Mouse (Mus musculus) yolk sac, embryonic 10.5 days (tissue): ENCODE measurements at regions not wholly inside any gene's neighbourhood (a gene's known extent, or its start where the extent isn't known, plus 50 kb on each side); places are given as distances from the start of the nearest gene placed in this dataset.
"Not testable (repeated sequence)": the region's sequence is repeated elsewhere in the genome, so short reads cannot be mapped to it uniquely, and the experiment has no call there.

Experiments used
- DNase-seq: peaks from one replicate; pipeline ENCODE4 v3.0.0-alpha.2; 2017; ENCODE audit warnings: low spot score

DNA sequence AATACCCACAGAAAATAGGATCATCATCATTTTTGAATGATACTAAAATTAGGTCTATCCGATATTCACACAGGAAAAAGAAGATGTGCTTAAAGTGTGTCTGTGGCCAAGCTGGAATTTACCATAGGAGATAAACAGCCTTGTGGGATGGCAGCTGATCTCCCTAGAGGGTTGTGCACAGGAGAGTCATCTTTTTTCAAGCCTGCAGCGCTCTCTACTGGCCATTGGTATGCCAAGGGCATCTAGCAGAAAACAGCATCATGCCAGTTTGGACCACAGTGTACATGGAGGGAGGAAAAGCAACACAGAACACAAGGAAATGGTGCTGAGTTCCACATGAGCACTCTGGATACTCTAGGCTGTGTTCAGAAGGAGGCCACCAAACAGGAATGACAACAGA lies 74.1 kb upstream of the Diaph3 start:
- DNase-seq = peak; percentile 9

DNA sequence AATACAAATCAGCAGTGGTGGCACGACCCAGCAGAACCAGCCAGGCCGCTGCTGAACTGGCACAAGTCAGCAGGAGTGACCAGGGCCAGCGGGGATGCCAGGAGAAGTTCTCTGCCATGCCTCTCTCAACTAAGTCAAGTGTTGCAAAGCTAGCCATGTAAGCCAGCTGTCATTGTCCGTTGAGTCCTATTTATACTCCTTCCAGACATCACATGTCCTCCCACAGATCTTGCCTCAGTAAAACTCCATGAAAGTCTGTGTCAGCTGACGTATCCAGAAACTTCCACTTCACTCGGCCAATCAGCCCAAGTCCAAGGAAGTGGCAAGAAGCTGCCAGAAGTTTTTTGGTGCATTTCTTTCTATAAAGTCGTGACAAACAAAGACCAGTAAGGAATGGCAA lies 76.0 kb upstream of the Diaph3 start:
- no peak for DNase-seq

DNA sequence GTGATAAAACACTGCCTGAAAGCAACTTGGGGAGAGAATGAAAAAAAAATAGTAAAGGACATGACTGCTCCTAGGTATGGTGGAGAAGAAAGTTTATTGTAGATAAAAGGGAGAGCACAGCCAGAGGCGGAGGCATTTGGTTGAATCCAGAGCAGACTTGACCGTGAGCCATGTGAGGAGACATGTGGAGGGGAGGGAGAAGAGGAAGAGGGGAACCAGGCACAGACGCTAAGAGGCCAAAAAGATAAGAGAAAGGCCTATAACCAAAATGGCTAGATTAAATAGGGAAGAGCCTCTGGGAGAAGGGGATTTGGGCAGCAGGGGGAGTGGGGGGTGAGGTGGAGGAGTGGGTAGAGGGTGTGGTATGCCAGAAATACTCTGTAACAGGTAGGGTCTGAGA lies 78.9 kb upstream of the Diaph3 start:
- DNase-seq = no peak

DNA sequence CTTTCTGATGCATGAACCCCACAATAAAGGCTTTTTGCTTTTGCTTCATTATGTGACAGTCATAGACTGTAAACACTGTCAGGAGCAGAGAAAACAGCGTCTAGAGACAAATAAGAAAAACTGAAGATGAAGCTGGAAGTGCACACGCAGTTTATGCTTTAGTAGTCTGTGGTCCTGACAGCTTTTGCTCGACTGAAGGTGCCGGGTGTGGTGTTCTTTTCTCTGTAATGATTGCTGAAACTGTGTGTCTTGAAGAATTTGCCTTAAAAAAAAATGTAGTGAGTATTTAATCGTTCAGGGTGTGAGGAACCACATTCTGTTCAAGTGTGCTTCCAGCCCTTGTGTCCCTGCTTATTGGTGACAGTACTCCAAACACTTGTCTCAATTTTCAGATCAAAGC lies 83.8 kb upstream of the Diaph3 start:
- no peak for DNase-seq

DNA sequence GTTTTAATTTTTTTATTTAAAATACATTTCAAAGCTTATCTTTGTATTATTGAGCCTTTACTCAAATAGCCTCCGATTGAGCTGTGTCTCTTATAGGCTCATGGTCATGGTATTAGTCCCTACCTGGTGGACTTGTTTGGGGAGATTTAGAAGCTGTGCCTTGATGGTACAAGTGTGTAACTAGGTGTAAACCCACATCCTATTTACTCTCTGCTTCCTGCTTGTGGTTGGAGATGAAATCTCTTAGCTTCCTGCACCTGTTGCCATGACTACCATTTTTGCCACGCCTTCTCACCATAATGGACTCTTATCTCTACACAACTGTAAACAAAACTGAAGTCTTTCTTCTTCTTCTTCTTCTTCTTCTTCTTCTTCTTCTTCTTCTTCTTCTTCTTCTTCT lies 108.2 kb upstream of the Diaph3 start:
- DNase-seq = no peak

DNA sequence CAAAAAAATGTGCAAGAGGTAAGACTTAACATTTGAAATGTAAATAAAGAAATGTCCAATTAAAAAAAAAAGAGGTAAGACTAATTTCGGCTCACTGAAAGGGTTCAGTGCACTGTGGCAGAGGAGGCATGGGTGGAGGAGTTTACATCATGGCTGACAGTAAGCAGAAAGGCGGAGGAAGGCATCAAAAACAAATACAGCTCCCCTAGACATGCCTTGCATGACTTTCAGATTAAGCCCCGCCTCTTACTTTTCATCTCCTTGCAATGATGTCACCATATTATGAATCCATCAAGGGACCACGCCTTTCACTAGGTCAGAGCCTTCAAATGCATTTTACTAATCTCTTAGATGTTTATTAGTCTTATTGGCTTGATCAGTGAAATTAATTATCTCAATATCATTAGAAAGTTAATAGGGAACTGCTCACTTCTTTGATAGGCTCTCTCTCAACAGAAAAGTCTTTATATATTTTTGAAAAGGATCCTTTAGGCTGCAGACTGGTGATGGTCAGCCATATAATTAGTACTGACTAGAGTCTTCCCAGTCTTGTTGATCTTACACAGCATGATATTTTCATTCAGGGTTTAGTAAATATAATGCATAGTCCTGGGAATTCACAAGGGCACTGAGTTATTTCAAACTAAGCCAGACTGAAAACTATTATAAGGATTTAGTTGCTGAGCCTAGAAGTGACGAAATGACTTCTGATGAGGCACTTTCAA lies 114.6 kb upstream of the Diaph3 start:
- no peak for DNase-seq

DNA sequence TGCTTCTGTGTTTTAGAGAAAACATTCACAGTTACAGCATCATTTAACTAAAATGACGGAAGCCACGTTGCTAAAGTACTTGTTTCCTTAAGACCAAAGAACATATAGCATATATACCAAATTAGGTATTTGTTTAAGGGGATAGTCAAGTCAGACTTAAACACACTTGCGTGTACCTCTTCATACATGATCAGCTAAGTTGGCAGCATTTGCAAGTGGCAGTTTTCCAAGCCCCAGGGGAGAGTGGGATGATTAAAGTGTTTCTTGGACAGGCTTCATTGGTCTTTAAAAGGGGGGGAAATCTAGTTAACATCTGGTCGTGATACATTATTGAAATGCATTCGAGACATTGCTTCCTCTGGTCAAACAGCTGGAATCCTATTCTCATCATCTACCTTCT lies 120.7 kb upstream of the Diaph3 start:
- DNase-seq = no peak

DNA sequence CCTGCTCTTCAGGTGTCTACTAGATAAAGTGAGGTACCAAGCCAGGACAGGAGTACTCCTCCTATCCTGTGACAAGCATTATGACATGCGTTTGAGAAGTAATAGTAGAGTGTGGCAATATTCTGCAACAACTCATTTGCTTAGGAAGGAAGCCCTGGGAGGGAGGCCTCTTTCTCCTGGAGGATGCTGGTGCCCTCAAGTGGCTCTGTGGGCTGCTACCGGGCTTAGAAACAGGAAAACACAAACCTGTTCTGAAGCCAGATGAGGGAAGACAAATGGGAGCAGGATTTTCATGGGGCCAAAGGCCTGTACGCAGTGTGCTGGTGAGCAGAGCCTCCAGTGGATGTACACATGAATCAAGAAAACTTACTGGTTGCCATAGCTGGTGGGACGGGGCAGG lies 123.8 kb upstream of the Diaph3 start:
- DNase-seq = no peak

DNA sequence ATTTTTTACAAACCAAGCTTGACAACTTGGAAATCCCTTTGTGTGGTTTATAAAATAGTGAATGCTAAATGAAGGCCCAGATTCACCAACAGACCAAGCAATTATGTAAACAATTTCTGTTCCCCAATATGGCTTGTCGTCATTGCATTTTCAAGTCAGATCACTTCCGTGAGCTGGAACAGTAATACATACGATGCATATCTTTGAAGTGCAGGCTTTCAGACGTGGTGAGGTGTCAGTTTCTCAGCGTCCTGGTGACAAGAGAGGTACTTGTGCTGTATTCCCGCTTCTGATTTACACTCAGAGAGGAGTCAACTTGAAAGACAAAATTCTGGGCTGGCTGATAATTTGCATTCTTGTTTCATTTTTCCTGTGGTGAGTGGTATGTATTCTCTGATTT lies 125.3 kb upstream of the Diaph3 start:
- no peak for DNase-seq

DNA sequence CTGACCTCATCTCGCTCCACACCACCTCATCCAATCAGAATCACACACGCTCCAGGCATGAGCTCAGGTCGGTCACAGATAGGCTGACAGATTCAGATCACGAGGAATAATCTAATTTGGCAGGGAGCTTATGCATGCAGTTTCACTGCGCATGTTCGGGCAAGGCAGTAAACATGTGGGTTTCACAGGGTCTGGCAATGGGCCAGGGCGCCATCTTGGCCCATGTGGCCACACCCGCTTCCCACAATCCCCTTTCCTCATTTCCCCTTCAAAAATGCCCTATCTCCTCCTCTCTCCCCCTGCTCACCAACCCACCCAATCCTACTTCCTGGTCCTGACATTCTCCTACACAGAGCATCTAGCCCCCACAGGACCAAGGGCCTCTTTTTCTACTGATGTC lies 127.2 kb upstream of the Tdrd3 start:
- not testable (repeated sequence) for DNase-seq

DNA sequence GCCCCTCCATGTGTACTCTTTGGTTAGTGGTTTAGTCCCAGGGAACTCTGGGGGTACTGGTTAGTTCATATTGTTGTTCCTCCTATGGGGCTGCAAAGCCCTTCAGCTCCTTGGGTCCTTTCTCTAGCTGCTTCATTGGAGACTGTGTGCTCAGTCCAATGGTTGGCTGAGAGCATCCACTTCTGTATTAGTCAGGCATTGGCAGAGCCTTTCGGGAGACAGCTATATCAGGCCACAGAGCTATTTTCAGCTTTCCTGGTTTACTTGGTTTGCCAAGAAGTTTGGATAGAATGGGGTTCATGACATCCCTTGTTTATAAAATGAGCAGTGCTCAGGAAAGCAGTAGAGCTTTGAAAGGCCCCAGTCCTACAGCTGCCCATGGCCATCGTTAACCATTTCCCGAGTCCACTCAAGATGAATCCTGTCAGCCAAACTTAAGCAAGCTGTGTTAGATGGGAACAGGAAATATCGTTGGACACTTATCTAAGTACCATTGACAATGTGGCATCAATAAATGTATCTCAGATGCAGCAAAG lies 126.7 kb upstream of the Tdrd3 start:
- no peak for DNase-seq

DNA sequence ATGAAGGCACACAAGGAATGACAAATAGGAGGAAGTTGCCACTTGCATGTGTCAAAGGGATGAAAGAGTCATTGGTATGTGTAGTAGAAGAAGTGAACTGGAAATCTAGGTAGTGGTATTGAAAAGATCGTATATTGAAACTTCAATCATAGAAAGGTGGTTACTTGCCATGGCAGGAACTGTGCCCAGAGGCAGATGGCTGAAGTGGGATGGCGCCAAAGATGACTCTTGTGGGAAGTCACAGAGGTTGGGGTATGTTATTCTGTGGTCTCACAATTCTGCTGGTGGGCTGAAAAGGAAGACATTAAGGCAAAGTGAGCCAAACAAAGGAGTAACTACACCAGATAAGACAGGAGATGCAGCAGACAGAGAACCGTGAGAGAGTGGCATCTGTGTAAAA lies 121.2 kb upstream of the Tdrd3 start:
- no peak for DNase-seq

DNA sequence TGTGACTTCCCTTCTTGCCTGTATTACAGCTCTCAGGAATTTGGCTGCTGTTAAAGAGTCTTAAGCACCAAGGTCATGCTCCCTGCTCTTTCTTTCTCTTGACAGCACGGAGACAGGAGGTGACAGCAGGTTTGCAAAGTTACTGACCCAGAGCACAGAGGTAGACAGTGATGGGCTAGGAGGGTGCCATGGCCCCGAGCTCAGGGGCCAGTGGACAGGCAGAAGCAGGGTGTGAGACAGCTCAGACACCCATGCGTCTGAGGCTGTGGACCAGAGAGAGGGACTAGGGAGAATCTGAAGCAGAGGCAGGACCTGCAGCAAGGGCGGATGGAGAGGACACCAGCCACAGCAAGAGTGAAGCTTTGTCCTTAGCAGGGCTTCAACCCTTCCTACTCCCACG lies 119.3 kb upstream of the Tdrd3 start:
- DNase-seq = no peak

DNA sequence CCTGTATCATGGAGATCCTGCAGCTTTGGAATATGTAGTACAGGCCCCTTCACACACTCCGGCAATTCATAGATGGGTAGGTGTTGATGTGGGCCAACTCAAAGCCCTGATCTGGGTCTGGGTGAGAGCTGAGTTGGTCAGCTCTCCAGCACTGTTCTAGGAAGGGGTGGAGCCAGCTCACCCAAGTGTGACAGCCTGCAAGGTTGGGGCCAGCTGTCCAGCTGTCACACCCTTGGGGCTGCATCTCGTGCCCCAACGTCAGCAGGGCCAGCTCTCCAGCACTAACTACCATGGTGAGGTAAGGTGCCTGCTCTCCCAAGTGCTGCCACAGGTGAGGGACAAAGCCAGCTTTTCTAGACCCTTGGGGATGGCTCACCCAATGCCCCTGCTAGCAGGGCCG lies 115.6 kb upstream of the Tdrd3 start:
- DNase-seq = no peak

DNA sequence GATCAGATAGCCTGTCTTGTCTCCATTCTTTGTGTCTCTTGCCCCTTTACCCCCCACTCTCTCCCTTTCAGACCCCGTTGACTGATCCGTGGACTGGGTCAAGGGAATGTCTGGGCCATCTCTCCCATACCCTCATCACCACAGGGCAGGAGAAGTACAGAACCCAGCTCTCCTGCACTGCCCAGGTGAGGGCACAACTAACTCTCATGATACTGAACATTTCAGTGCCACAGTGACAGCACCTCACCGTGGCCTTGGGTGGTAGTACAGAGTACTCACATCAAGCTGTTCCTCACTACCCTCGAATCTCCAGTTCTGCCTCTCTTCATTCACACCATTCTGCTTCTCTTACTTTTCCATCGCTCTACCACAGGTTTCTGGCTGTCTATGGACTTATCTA lies 114.9 kb upstream of the Tdrd3 start:
- DNase-seq = no peak

DNA sequence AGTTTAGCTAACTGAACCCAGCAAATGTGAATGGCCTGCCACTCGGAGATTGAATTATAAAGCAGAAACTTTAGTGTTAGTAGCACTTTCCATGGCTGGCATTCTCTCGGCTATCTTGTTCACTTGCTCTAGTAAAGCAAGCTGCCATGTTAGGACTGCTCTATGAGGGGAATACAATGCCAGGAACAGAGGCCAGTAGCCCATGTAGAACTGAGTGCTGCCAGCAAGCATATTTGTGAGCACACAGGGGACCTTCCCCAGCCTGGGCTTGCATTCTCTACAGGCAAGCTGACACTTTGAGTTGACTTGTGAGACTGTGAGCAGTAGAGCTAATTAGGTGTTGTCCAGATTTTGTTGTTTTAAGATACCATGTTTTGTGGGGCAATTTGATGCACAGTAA lies 111.0 kb upstream of the Tdrd3 start:
- no peak for DNase-seq

DNA sequence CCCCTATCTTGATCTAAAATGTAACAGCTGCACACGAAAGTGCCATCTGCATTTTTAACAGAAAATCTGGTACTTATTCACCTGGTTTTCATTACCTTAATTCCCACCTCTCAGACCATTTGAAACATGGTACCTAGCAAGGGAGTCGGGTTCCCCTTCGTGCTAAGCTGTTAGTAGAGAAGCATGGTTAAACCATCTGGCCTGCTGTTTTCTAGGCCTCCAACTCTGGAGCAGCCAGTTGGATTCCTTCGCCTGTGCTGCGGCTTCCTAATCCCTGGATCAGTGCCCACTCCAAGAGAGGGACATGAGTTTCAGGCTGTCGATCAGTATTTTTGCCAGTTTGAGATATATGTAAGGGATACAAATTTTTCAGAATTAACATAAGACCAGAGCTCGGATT lies 110.4 kb upstream of the Tdrd3 start:
- DNase-seq = no peak

DNA sequence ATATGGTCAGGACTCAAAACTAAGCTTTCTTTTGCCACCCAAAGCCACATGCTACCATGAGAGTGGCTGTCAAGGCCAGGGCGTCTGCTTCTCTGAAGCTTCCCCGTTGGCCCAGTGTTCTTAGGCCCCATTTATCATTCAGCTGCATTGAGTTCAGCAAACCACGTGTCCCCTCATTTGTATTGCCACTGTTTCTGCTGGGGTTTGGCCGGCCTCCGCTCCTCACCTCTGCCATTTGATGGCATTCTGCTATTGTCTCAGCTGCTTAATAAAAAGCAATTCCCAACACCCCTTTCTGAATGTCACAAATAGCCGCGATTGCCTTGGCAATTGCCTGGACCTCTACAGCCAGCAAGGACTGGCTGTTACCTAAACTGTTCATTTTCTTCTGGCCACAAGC lies 108.4 kb upstream of the Tdrd3 start:
- DNase-seq = no peak

DNA sequence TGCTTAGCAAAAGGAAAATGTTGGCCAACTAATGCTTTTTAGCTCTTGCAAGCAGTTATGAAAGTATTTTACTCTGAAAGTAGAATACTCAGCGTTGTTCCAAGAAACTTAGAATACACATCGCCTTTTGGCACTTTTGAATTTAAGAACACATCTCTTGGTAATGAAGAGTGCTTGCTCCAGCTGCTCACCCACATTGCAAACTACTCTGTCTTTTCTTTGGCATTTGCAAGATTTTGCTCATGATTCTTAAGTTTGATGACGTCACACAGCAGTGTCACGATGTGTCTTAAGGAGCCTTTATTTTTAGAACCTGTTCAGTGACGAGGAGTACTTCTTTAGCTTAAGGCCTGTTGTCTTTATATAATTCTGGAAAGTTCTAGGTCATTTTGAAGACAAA lies 104.1 kb upstream of the Tdrd3 start:
- no peak for DNase-seq

DNA sequence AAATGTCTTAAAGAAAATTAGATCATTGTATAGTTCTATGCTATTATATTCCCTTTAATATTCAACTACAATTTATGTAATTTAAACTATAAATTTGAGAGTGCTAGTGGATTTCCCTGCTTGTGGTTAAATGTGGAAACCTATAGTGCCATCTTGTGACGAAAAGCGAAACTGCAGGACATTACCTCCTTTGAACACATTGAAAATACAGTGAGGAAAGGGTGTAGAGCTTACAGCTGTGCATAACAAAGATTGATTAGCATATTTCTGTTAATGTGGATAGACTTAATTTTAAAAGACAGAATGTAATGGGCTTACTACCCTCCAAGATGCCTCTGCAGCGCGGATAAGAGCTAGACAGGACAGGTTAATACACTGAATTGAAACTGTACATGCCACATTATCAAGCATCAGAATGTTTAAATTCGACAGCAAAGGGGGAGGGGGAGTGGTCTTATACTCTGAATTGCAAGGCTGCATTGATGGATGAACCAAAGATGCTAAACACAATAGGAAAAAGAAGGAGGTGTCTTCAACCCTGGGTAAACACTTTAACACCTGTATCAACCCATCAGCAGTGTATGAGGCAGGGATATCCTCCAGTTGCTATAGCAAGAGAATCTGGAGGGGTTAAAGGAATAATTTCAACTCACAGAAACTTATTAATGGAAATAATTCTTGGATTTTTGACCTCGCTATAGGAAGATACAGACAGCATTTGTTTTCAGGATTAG lies 101.3 kb upstream of the Tdrd3 start:
- peak; percentile 11 for DNase-seq

DNA sequence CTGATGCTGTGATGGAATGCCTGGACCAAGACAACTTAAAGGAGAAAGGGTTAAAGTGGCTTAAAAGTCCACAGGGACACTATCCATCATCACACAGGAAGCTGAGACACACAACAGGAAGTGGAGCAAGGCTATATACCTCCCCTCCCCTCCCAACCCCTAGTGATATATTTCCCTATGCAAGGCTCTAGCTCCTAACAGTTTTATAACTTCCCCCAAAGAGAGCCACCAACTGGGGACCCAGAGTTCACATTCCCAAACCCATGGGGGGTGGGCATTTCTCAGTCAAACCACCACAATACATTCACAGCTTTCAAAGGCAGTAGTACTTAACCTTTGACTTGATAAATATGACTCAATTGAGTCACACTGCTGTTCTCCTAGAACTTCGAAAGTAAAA lies 88.6 kb upstream of the Tdrd3 start:
- DNase-seq = no peak

DNA sequence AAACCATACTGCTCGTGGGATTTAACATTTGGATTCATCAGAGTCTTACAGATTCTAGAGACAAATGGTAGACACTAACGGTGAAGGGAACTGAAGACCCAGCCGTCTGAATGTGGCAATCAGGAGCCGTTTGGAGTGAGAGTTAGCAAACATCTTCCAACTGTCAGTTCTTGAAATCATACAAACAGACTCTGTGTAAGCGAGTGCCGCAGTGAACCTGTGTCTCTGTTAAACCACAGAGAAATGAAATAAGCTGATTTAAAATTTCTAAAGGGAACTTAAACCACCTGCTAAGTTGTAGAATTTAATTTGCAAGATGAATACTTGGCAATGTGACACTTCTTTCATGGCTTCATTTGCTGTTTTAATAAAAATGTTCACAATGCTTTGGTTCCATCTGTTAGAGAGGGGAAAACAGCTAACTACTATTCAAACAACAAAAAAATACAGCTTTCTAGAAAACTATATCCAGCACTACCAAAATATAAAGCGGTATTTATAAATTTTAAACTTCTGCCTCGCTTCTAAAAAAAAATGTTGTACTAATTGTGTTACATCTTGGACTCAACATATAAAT lies 78.4 kb upstream of the Tdrd3 start:
- DNase-seq = no peak

DNA sequence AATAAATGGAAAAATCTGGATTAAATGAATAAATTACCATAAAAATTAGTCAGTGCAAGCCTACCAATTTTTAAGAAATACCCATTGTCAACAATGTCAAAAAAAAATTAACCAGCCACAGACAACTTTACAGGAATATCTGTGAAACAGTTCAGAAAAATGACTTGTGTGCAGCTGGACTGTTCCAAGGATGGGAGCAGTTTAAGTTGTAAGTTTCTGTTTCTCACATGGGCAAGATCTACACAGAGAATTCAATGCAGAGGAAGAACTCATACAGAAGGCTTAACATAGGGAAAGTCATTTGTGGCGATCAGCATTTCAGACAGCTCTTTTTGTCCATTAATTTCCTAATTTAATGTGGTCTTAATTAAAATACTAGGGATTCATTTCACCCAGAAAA lies 71.9 kb upstream of the Tdrd3 start:
- DNase-seq = no peak
